Mouse (Mus musculus): Measurements from ENCODE around the gene Ltbp1. TPM values are rescaled to one million over a fixed set of nuclear protein-coding genes. Genes with fewer than 3 reads are reported as not detected.

Gene Ltbp1
- polyA plus RNA-seq, 1 experiment from 2014 or later: 14.2 TPM

DNA sequence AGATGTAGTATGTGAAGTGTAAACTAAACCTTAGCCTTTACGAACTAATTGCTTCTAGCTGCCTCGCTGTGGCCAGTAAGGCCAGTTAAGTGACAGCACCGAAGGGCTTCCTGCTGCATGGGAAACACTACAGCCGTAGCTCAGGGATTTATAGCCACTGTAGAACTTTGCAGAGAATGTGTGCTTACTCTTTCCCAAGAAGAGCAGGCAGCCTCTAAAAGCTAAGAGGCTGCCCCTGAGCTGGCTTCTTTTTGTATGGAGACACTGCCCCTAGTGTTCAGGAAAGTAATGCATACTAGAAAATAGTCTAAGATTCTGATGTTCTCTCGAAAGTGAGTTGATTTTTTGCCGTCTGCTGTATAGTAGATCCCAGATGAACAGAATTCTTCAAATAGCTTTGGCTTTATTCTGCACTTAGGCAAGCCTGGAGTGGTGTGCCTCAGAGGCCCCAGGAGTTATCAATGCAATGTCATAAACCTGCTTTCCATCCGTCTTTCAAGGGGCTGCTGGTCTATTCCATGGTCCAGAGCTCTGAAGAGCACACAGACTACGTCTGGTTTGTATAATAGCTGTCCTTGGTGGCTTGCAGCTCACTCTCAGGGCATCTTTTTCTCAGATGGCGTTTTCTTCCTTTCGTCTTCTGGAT is 82.1 kb downstream of the Ltbp1 start:
- no peaks in the 10 kb centered on the region for H3K36me3 ChIP-seq (ENCODE audit: control insufficient read depth, insufficient read depth, low read length)
- H3K9ac ChIP-seq (ENCODE audit: low read depth, low read length): no peak overlapping the region
- no peak overlapping the region for H3K4me3 ChIP-seq (ENCODE audit: low read depth, low read length)
- no peak for ATAC-seq (replicated peaks; ENCODE audit: low FRiP score)
- H3K4me2 ChIP-seq: no peak overlapping the region
- DNase-seq (ENCODE audit: low spot score): no peak
- WGBS: 44% methylated on average over 10 of the region's 10 CpGs
- no peaks in the 10 kb centered on the region for H3K4me1 ChIP-seq (replicated peaks; ENCODE audit: control insufficient read depth, insufficient read depth, low read length)
- H3K27ac ChIP-seq (ENCODE audit: low read depth, low read length): no peak overlapping the region
- H3K27me3 ChIP-seq (replicated peaks; ENCODE audit: control insufficient read depth, insufficient read depth, low read length): no peaks in the 10 kb centered on the region
- H3K9me3 ChIP-seq (ENCODE audit: control insufficient read depth, low read length): no peaks in the 10 kb centered on the region

- ATAC-seq (replicated peaks; ENCODE audit: low FRiP score): no peak
- H3K9ac ChIP-seq (ENCODE audit: low read depth, low read length): no peak overlapping the region
- no peak overlapping the region for H3K4me2 ChIP-seq
- no peak overlapping the region for H3K4me3 ChIP-seq (ENCODE audit: low read depth, low read length)
- H3K27me3 ChIP-seq (replicated peaks; ENCODE audit: control insufficient read depth, insufficient read depth, low read length): no peaks in the 10 kb centered on the region
- 77% methylated on average over 4 of the region's 4 CpGs for WGBS
- DNase-seq (ENCODE audit: low spot score): no peak
- no peaks in the 10 kb centered on the region for H3K9me3 ChIP-seq (ENCODE audit: control insufficient read depth, low read length)
- H3K27ac ChIP-seq (ENCODE audit: low read depth, low read length): no peak overlapping the region
- H3K4me1 ChIP-seq (replicated peaks; ENCODE audit: control insufficient read depth, insufficient read depth, low read length): no peaks in the 10 kb centered on the region
- no peaks in the 10 kb centered on the region for H3K36me3 ChIP-seq (ENCODE audit: control insufficient read depth, insufficient read depth, low read length)
These were observed 82.9 kb downstream of the Ltbp1 start for GRCm38 (mm10) chr17:75088232-75088631.

- ATAC-seq (replicated peaks; ENCODE audit: low FRiP score) (no peak), DNase-seq (ENCODE audit: low spot score) (no peak)
- no peak overlapping the region for H3K27ac ChIP-seq (ENCODE audit: low read depth, low read length)
- H3K27me3 ChIP-seq (replicated peaks; ENCODE audit: control insufficient read depth, insufficient read depth, low read length): no peaks in the 10 kb centered on the region
- H3K4me3 ChIP-seq (ENCODE audit: low read depth, low read length): no peak overlapping the region
- WGBS: 82% methylated on average over 11 of the region's 11 CpGs
- H3K9me3 ChIP-seq (ENCODE audit: control insufficient read depth, low read length): no peaks in the 10 kb centered on the region
- no peak overlapping the region for H3K9ac ChIP-seq (ENCODE audit: low read depth, low read length)
- H3K4me2 ChIP-seq: no peak overlapping the region
- no peaks in the 10 kb centered on the region for H3K4me1 ChIP-seq (replicated peaks; ENCODE audit: control insufficient read depth, insufficient read depth, low read length)
- no peaks in the 10 kb centered on the region for H3K36me3 ChIP-seq (ENCODE audit: control insufficient read depth, insufficient read depth, low read length)
These were observed 83.4 kb downstream of the Ltbp1 start for GRCm38 (mm10) chr17:75088727-75089126.

DNA sequence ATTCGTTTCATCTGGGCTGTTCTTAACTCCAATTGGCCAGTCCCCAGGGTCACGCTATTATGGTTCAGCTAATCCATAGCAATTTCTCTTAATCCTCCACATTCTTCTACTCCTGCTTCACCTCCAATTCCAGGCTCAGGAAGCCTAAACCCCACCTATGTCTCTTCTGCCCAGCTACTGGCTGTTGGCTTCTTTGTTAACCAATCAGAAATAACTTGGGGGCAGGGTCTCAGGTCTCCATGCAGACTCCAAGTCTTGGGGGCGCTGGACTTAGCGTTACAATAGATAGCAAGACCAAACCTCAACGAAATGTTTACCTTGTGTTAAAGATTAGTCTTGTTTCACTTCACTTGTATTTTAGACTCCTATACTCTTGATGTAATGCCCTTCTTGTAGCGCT is 85.2 kb downstream of the Ltbp1 start:
- H3K9ac ChIP-seq (ENCODE audit: low read depth, low read length): no peak overlapping the region
- H3K4me1 ChIP-seq (replicated peaks; ENCODE audit: control insufficient read depth, insufficient read depth, low read length): no peaks in the 10 kb centered on the region
- H3K36me3 ChIP-seq (ENCODE audit: control insufficient read depth, insufficient read depth, low read length): no peaks in the 10 kb centered on the region
- H3K27ac ChIP-seq (ENCODE audit: low read depth, low read length): no peak overlapping the region
- no peak overlapping the region for H3K4me2 ChIP-seq
- DNase-seq (ENCODE audit: low spot score) (no peak), ATAC-seq (replicated peaks; ENCODE audit: low FRiP score) (no peak)
- no peak overlapping the region for H3K4me3 ChIP-seq (ENCODE audit: low read depth, low read length)
- H3K9me3 ChIP-seq (ENCODE audit: control insufficient read depth, low read length): no peaks in the 10 kb centered on the region
- H3K27me3 ChIP-seq (replicated peaks; ENCODE audit: control insufficient read depth, insufficient read depth, low read length): no peaks in the 10 kb centered on the region
- 75% methylated on average over 6 of the region's 6 CpGs for WGBS

DNA sequence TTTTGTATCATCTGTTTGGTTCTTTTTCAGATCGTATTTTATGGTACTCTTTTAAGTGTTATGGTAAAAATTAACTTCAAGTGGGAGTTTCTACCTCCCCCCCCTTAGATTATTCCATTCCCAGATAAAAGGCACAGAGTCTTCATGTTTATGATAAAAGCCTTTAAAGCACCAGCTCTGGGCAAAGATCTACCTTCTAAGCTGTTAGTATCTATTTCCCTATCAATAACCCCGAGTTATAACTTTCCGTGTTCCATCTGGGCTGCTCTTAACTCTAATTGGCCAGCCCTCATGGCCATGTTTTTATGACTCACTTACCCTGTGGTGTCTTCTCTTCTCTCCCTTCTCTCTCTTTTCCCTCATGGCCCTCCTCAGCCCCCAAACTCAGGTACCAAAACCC is 88.2 kb downstream of the Ltbp1 start:
- Histone ChIP-seq H3K9me3 (ENCODE audit: control insufficient read depth, low read length) (no peaks in the 10 kb centered on the region), H3K27me3 (replicated peaks; ENCODE audit: control insufficient read depth, insufficient read depth, low read length) (no peaks in the 10 kb centered on the region), H3K4me2 (no peak overlapping the region), H3K4me3 (ENCODE audit: low read depth, low read length) (no peak overlapping the region), H3K9ac (ENCODE audit: low read depth, low read length) (no peak overlapping the region), H3K36me3 (ENCODE audit: control insufficient read depth, insufficient read depth, low read length) (no peaks in the 10 kb centered on the region), H3K27ac (ENCODE audit: low read depth, low read length) (no peak overlapping the region), H3K4me1 (replicated peaks; ENCODE audit: control insufficient read depth, insufficient read depth, low read length) (no peaks in the 10 kb centered on the region)
- WGBS: 67% methylated on average over 3 of the region's 3 CpGs
- ATAC-seq (replicated peaks; ENCODE audit: low FRiP score): no peak
- DNase-seq (ENCODE audit: low spot score): no peak

DNA sequence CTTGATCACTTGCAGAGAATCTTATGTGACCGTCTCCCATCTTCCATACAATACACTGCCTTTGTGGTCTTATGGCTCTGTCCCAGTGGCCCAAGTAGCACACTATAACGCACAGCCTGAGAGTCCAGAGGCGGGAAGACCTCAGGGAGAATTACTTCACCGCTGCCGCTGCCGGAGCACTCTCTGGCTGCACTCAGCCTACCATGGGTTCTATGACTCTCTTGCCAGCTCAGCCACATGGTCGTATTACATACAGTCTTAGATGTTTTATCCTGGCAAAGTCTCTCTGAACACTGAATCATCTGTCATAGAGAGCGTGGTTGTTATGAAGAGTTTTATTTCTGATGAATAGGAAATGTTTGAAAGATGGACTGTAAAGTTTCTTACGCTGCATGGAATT is 89.2 kb downstream of the Ltbp1 start:
- WGBS: 90% methylated on average over 9 of the region's 9 CpGs
- DNase-seq (ENCODE audit: low spot score) (no peak), ATAC-seq (replicated peaks; ENCODE audit: low FRiP score) (no peak)
- H3K27ac ChIP-seq (ENCODE audit: low read depth, low read length): no peak overlapping the region
- H3K4me3 ChIP-seq (ENCODE audit: low read depth, low read length): no peak overlapping the region
- H3K36me3 ChIP-seq (ENCODE audit: control insufficient read depth, insufficient read depth, low read length): no peaks in the 10 kb centered on the region
- H3K9me3 ChIP-seq (ENCODE audit: control insufficient read depth, low read length): no peaks in the 10 kb centered on the region
- no peaks in the 10 kb centered on the region for H3K4me1 ChIP-seq (replicated peaks; ENCODE audit: control insufficient read depth, insufficient read depth, low read length)
- H3K27me3 ChIP-seq (replicated peaks; ENCODE audit: control insufficient read depth, insufficient read depth, low read length): no peaks in the 10 kb centered on the region
- no peak overlapping the region for H3K4me2 ChIP-seq
- no peak overlapping the region for H3K9ac ChIP-seq (ENCODE audit: low read depth, low read length)

- no peak for DNase-seq (ENCODE audit: low spot score)
- no peak overlapping the region for H3K4me3 ChIP-seq (ENCODE audit: low read depth, low read length)
- no peaks in the 10 kb centered on the region for H3K27me3 ChIP-seq (replicated peaks; ENCODE audit: control insufficient read depth, insufficient read depth, low read length)
- H3K9me3 ChIP-seq (ENCODE audit: control insufficient read depth, low read length): no peaks in the 10 kb centered on the region
- H3K27ac ChIP-seq (ENCODE audit: low read depth, low read length): no peak overlapping the region
- no peak overlapping the region for H3K4me2 ChIP-seq
- 76% methylated on average over 7 of the region's 7 CpGs for WGBS
- H3K9ac ChIP-seq (ENCODE audit: low read depth, low read length): no peak overlapping the region
- ATAC-seq (replicated peaks; ENCODE audit: low FRiP score): no peak
- H3K36me3 ChIP-seq (ENCODE audit: control insufficient read depth, insufficient read depth, low read length): no peaks in the 10 kb centered on the region
- no peaks in the 10 kb centered on the region for H3K4me1 ChIP-seq (replicated peaks; ENCODE audit: control insufficient read depth, insufficient read depth, low read length)
These were observed 91.4 kb downstream of the Ltbp1 start for GRCm38 (mm10) chr17:75096727-75097126.

DNA sequence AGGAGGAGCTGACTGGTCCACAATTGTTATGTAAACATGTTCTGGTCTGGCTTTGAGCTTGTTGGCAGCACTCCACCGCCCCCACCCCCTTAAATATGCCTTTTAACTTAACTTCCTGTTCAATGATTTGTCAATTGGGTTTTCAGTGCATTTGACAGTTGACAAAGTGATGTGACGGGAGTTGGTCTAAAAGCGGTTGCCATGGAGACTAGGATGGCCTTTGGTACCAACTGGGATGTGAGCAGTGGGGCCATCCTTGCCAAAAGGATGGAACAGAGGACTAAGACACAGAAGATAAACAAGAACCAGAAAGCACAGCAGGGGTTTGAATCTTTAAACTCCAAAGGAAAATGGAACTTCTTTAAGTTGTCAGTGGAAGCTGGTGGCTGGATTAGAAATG is 92.0 kb downstream of the Ltbp1 start:
- no peaks in the 10 kb centered on the region for H3K4me1 ChIP-seq (replicated peaks; ENCODE audit: control insufficient read depth, insufficient read depth, low read length)
- WGBS: 75% methylated on average over 3 of the region's 3 CpGs
- ATAC-seq (replicated peaks; ENCODE audit: low FRiP score) (no peak), DNase-seq (ENCODE audit: low spot score) (no peak)
- no peak overlapping the region for H3K4me3 ChIP-seq (ENCODE audit: low read depth, low read length)
- H3K9me3 ChIP-seq (ENCODE audit: control insufficient read depth, low read length): no peaks in the 10 kb centered on the region
- H3K4me2 ChIP-seq: no peak overlapping the region
- no peak overlapping the region for H3K27ac ChIP-seq (ENCODE audit: low read depth, low read length)
- H3K27me3 ChIP-seq (replicated peaks; ENCODE audit: control insufficient read depth, insufficient read depth, low read length): no peaks in the 10 kb centered on the region
- H3K36me3 ChIP-seq (ENCODE audit: control insufficient read depth, insufficient read depth, low read length): no peaks in the 10 kb centered on the region
- no peak overlapping the region for H3K9ac ChIP-seq (ENCODE audit: low read depth, low read length)

DNA sequence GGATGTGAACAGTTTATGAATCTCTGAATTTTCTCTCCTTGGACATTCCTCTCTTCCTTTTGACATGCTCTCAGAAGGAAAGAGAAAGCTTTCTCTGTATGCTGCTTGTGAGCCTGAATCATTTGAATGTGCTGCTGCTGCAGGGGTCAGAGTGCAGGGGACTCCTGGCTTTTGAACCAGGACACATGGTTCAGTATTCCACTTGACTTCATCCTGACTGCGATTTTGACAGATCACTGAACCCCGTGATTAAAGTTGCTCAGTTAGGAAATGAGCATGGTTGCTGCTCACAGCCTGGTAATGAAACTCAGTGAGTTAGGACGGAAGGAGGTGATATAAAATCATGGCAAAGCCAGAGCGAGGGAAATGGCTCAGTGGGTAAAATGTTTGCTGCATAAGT is 95.8 kb downstream of the Ltbp1 start:
- Histone ChIP-seq H3K4me1 (replicated peaks; ENCODE audit: control insufficient read depth, insufficient read depth, low read length) (no peaks in the 10 kb centered on the region), H3K27ac (ENCODE audit: low read depth, low read length) (no peak overlapping the region), H3K36me3 (ENCODE audit: control insufficient read depth, insufficient read depth, low read length) (no peaks in the 10 kb centered on the region), H3K4me2 (no peak overlapping the region), H3K9me3 (ENCODE audit: control insufficient read depth, low read length) (no peaks in the 10 kb centered on the region), H3K9ac (ENCODE audit: low read depth, low read length) (no peak overlapping the region), H3K27me3 (replicated peaks; ENCODE audit: control insufficient read depth, insufficient read depth, low read length) (no peaks in the 10 kb centered on the region), H3K4me3 (ENCODE audit: low read depth, low read length) (no peak overlapping the region)
- DNase-seq (ENCODE audit: low spot score) (no peak), ATAC-seq (replicated peaks; ENCODE audit: low FRiP score) (no peak)
- 75% methylated on average over 4 of the region's 4 CpGs for WGBS
